Mouse (Mus musculus) lung, adult 2 months (tissue): ENCODE results near the gene Acad10.

ENCODE experiments used
- CTCF ChIP-seq: fragments of 200-500 bp; IDR thresholded peaks from 2 replicates; pipeline ENCODE4 v1.5.1; 2011; ENCODE audit warnings: mild to moderate bottlenecking, low read length, control low read depth; ENCODE audit not compliant: insufficient read depth
- POLR2A ChIP-seq: fragments of 200-500 bp; IDR thresholded peaks from 2 replicates; pipeline ENCODE4 v1.6.1; 2011; ENCODE audit warnings: low read depth, mild to moderate bottlenecking, control low read depth, low read length, borderline replicate concordance; ENCODE audit errors: extremely low read depth

DNA sequence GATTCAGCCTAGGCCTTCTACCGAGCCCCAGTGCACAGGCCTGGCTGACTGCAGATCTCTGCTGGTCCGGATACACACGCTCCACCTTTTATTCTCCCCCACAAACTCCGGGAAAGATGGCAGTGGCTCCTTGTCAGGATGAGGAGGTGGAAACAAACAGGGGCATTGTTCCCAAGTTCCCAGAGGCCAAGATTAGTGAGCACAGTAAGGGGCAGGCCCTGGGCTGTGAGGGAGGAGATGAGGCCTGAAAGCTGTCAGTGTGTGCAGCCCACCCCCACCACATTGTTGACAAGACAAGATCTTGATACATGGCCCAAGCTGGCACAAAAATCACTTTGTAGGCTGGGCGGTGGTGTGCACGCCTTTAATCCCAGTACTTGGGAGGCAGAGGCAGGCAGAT is 36.4 kb upstream of the Acad10 start:
- TF ChIP-seq POLR2A (no peak), CTCF (no peak)
